Mouse (Mus musculus): Measurements from ENCODE around the gene Hist1h2bf. TPM values are rescaled to one million over a fixed set of nuclear protein-coding genes. Genes with fewer than 3 reads are reported as not detected.
"Not testable (repeated sequence)": the region's sequence is repeated elsewhere in the genome, so short reads cannot be mapped to it uniquely, and the experiment has no call there.

Gene Hist1h2bf
- total and polyA plus RNA-seq, 3 experiments, result 2.2 to 1,093 TPM; not detected in 1

- peaks cover 0 to 33% of the 10 kb centered on the region in 2 experiments; a peak in 2 of 4 replicates for H3K36me3 ChIP-seq (ENCODE audit: control insufficient read depth in 1 of 2, insufficient read depth in 2 of 2, low read length in 2 of 2)
- H3K9me3 ChIP-seq (replicated peaks; ENCODE audit: insufficient read depth, low read length), result no peaks in the 10 kb centered on the region
- peak overlapping the region; percentile 94 for H3K27ac ChIP-seq (ENCODE audit: control insufficient read depth, low read depth, low read length)
- DNase-seq (ENCODE audit: low read depth, low spot score), result peak; percentile 84
- peak overlapping the region; percentile 10 to 56 for H3K4me3 ChIP-seq (ENCODE audit: control insufficient read depth in 1 of 2, insufficient read depth in 1 of 2, low read depth in 2 of 2, low read length in 2 of 2)
- TF ChIP-seq POLR2AphosphoS5 (IDR thresholded peaks at IDR 0.05; ENCODE audit: borderline replicate concordance, low read depth, low read length), result peak; percentile 8; the same call in 1 of the 2 replicates
- TF ChIP-seq RAD21 (IDR thresholded peaks at IDR 0.05; ENCODE audit: low read depth, low read length), result no peak
- no peak for TF ChIP-seq E2F4 (IDR thresholded peaks at IDR 0.05; ENCODE audit: borderline replicate concordance, low read depth, low read length)
- TF ChIP-seq POLR2A (IDR thresholded peaks at IDR 0.05; ENCODE audit: control insufficient read depth in 1 of 2, insufficient read depth in 1 of 2, low read depth in 1 of 2, low read length in 2 of 2, poor library complexity in 1 of 2), result peak in 1 of 2 experiments; percentile 40; a peak in 1 of 4 replicates
- TF ChIP-seq BHLHE40 (IDR thresholded peaks at IDR 0.05; ENCODE audit: borderline replicate concordance, low read depth, low read length), result no peak
- no peak for TF ChIP-seq GATA1 (IDR thresholded peaks at IDR 0.05; ENCODE audit: low read depth, low read length)
- TF ChIP-seq MYB (IDR thresholded peaks at IDR 0.05; ENCODE audit: low read depth, low read length), result no peak
- TF ChIP-seq HCFC1 (IDR thresholded peaks at IDR 0.05; ENCODE audit: low read depth, low read length), result no peak
- peaks cover 4% of the 10 kb centered on the region; the same call in 1 of the 2 replicates for H3K79me2 ChIP-seq (ENCODE audit: control insufficient read depth, insufficient read depth, low read length, poor library complexity)
- peaks cover 2 to 4% of the 10 kb centered on the region in 2 experiments; a peak in 3 of 4 replicates for H3K4me1 ChIP-seq (ENCODE audit: control insufficient read depth in 1 of 2, insufficient read depth in 2 of 2, low read length in 2 of 2)
- H3K9ac ChIP-seq (ENCODE audit: control insufficient read depth, low read depth, low read length, poor library complexity, severe bottlenecking), result peak overlapping the region; percentile 75
- no peaks in the 10 kb centered on the region for H3K27me3 ChIP-seq (ENCODE audit: control insufficient read depth in 1 of 2, insufficient read depth in 2 of 2, low read length in 2 of 2)
Observed at GRCm38 (mm10) chr13:23536076-23536822, 37.7 kb downstream of the Hist1h2bf start.

- H3K36me3 ChIP-seq (ENCODE audit: control insufficient read depth in 1 of 2, insufficient read depth in 2 of 2, low read length in 2 of 2), result peaks cover 0 to 28% of the 10 kb centered on the region in 2 experiments; a peak in 2 of 4 replicates
- H3K27ac ChIP-seq (ENCODE audit: control insufficient read depth, low read depth, low read length), result peak within 1 kb of the TSS; percentile 95
- not testable (repeated sequence) for H3K79me2 ChIP-seq (ENCODE audit: control insufficient read depth, insufficient read depth, low read length, poor library complexity); H3K4me1 ChIP-seq (ENCODE audit: control insufficient read depth in 1 of 2, insufficient read depth in 2 of 2, low read length in 2 of 2); H3K27me3 ChIP-seq (ENCODE audit: control insufficient read depth in 1 of 2, insufficient read depth in 2 of 2, low read length in 2 of 2); H3K9me3 ChIP-seq (replicated peaks; ENCODE audit: insufficient read depth, low read length)
- DNase-seq (ENCODE audit: low read depth, low spot score), result peak; percentile 99
- TF ChIP-seq TBP (IDR thresholded peaks at IDR 0.05; ENCODE audit: low read depth, low read length) (peak; percentile 99), POLR2AphosphoS5 (IDR thresholded peaks at IDR 0.05; ENCODE audit: borderline replicate concordance, low read depth, low read length) (peak; percentile 94), POLR2A (IDR thresholded peaks at IDR 0.05; ENCODE audit: control insufficient read depth in 1 of 2, insufficient read depth in 1 of 2, low read depth in 1 of 2, low read length in 2 of 2, poor library complexity in 1 of 2) (peak; percentile 98), UBTF (IDR thresholded peaks at IDR 0.05; ENCODE audit: borderline replicate concordance, insufficient read depth, low read depth, low read length) (peak; percentile 88; the same call in 1 of the 2 replicates)
- H3K9ac ChIP-seq (ENCODE audit: control insufficient read depth, low read depth, low read length, poor library complexity, severe bottlenecking), result peak within 1 kb of the TSS; percentile 95
- H3K4me3 ChIP-seq (ENCODE audit: control insufficient read depth in 1 of 2, insufficient read depth in 1 of 2, low read depth in 2 of 2, low read length in 2 of 2), result peak within 1 kb of the TSS; percentile 35 to 67
Observed at GRCm38 (mm10) chr13:23535137-23536075, 38.6 kb downstream of the Hist1h2bf start, which contains the start of gene Hist1h3g. Gene Hist1h3g, plus strand, starts transcription at chr13:23535422.

All from MEL (cell line).